Mouse (Mus musculus) liver, embryonic 13.5 days (tissue): ENCODE results near the gene Gm4792. TPM values are rescaled to one million over a fixed set of nuclear protein-coding genes. Genes with fewer than 3 reads are reported as not detected.

ENCODE experiments used
- ATAC-seq: fragments of 200-750 bp; cut with Nextera tagmentation; 2 replicates; pipeline ENCODE4 v1.8.0; 2017; ENCODE audit warnings: low read depth, mild to moderate bottlenecking, moderate number of reproducible peaks, moderate library complexity
- DNase-seq: peaks from one replicate; pipeline ENCODE4 v3.0.0; 2022
- H3K27ac ChIP-seq: fragments of 300-500 bp; sonication (generic); 2 replicates; pipeline ENCODE4 v1.5.1; 2015; ENCODE audit warnings: moderate library complexity, mild to moderate bottlenecking, inconsistent platforms
- H3K27me3 ChIP-seq: fragments of 300-500 bp; sonication (generic); 2 replicates; pipeline ENCODE4 v1.6.1; 2015; ENCODE audit warnings: mild to moderate bottlenecking, inconsistent platforms
- H3K36me3 ChIP-seq: fragments of 300-500 bp; sonication (generic); 2 replicates; pipeline ENCODE4 v1.6.1; 2015; ENCODE audit warnings: mild to moderate bottlenecking, inconsistent platforms
- H3K4me1 ChIP-seq: fragments of 300-500 bp; sonication (generic); replicated peaks from 2 replicates; pipeline ENCODE4 v1.6.1; 2015; ENCODE audit warnings: inconsistent platforms
- H3K4me2 ChIP-seq: fragments of 300-500 bp; sonication (generic); 2 replicates; pipeline ENCODE4 v1.6.1; 2015; ENCODE audit warnings: inconsistent platforms, mild to moderate bottlenecking, moderate library complexity
- H3K4me3 ChIP-seq: fragments of 300-500 bp; sonication (generic); replicated peaks from 2 replicates; pipeline ENCODE4 v1.5.1; 2015; ENCODE audit warnings: mild to moderate bottlenecking, inconsistent platforms
- H3K9ac ChIP-seq: fragments of 300-500 bp; sonication (generic); 2 replicates; pipeline ENCODE4 v1.6.1; 2015; ENCODE audit warnings: mild to moderate bottlenecking, inconsistent platforms
- H3K9me3 ChIP-seq: fragments of 300-500 bp; sonication (generic); replicated peaks from 2 replicates; pipeline ENCODE4 v1.6.1; 2016; ENCODE audit warnings: inconsistent platforms
- WGBS: fragments of 180-500 bp; shearing (Covaris S2); methylation state at CpG from one replicate; pipeline ENCODE4 v1.1.7; 2015; ENCODE audit not compliant: insufficient replicate concordance; 5-methylcytosine and 5-hydroxymethylcytosine counted together
- polyA plus RNA-seq: library from polyadenylated mRNA; unstranded; fragments of >200 nt; fragmentation: Nextera tagmentation; extraction: Ambion mirVana; gene quantifications from 2 replicates; pipeline ENCODE4 v1.2.1, GENCODE M21; 2015

Gene Gm4792
- polyA plus RNA-seq, 1 experiment from 2014 or later = not detected

DNA sequence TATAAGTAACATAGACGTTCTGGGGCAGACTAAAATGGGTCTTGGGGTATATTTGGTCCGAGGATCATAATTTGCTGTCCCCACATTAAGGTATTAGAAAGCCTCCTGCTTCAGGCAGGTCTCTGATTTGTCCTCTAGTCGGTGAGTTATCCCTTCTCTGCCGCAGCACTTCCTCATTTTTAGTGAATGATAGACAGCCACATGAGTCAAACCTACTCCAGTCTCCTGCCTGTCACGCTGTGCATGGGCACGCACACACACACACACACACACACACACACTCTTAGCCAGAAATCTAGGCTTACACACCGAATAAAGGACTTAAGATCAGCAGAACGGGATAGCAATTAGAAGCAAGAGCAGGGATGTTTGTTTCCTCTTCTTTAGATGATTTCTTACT, 34.8 kb upstream of the Gm4792 start:
- Histone ChIP-seq H3K36me3 (no peaks in the 10 kb centered on the region), H3K4me3 (no peak overlapping the region), H3K4me1 (no peaks in the 10 kb centered on the region), H3K27me3 (no peaks in the 10 kb centered on the region), H3K27ac (no peak overlapping the region), H3K4me2 (no peak overlapping the region), H3K9me3 (no peaks in the 10 kb centered on the region), H3K9ac (no peak overlapping the region)
- ATAC-seq = no peak
- DNase-seq = no peak
- WGBS = 29% methylated on average over 8 of the region's 8 CpGs

DNA sequence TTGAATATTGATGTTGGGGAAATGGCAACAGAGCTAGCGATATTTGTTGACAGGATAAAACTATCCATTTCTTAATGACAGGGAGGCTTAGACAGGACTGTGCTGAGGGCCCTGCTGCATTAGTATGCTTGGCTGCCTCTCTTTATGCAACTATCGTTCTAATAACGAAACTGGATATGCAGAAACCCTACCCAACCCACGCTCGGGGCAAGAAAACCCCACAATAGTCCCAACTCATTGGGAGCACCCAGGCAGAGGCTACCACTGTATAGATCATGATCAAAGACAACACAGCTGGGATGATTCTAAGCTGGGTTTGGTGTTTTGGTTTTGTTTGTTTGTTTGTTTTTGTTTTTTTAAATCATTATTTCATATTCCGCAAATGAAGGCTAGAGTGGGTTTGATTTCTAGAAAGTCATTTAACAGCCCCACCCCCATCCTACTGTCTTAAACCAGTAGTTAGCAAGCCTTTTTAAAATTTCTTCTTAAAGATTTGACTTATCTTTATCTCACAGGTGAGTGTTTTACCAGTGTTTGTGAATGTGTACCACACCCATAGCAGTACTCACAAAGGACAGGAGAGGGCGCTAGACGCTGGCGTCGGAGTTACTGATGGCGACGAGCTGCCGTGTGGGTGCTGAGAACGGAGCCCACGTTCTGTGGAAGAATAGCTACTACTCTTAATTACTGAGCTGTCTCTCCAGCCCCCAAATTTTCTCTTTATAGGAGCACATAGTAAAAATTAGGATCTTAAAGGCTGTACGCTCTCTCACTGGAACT, 34.0 kb upstream of the Gm4792 start:
- H3K4me3 ChIP-seq = no peak overlapping the region
- no peak overlapping the region for H3K27ac ChIP-seq
- 72% methylated on average over 16 of the region's 16 CpGs for WGBS
- no peaks in the 10 kb centered on the region for H3K4me1 ChIP-seq
- DNase-seq = no peak
- H3K9ac ChIP-seq = no peak overlapping the region
- no peaks in the 10 kb centered on the region for H3K36me3 ChIP-seq
- H3K27me3 ChIP-seq = no peaks in the 10 kb centered on the region
- no peak overlapping the region for H3K4me2 ChIP-seq
- no peak for ATAC-seq
- H3K9me3 ChIP-seq = no peaks in the 10 kb centered on the region

DNA sequence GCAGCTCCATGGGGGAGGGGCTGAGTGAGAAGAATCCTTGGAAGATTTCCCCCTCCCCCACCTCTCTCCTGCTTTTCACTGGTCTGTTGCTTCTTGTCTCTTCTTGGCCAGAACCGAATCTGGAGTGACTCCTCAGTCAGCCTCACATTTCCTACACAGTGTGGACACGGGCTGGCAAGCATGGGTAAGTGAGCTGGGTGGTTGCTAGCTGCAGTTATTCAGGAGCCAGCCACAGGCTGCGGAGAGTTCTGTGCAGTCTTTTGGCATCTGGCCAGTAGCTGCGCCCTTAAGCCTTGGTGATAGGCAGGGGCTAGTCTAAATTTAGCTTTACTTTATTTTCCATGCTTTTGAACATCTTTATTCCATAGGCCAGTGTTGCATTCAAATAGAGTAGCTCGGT, 31.5 kb upstream of the Gm4792 start:
- DNase-seq (no peak), ATAC-seq (no peak)
- H3K27ac ChIP-seq = no peak overlapping the region
- no peaks in the 10 kb centered on the region for H3K4me1 ChIP-seq
- H3K9me3 ChIP-seq = no peaks in the 10 kb centered on the region
- WGBS = 54% methylated on average over 5 of the region's 5 CpGs
- H3K36me3 ChIP-seq = no peaks in the 10 kb centered on the region
- no peaks in the 10 kb centered on the region for H3K27me3 ChIP-seq
- H3K4me2 ChIP-seq = no peak overlapping the region
- H3K9ac ChIP-seq = no peak overlapping the region
- H3K4me3 ChIP-seq = no peak overlapping the region

DNA sequence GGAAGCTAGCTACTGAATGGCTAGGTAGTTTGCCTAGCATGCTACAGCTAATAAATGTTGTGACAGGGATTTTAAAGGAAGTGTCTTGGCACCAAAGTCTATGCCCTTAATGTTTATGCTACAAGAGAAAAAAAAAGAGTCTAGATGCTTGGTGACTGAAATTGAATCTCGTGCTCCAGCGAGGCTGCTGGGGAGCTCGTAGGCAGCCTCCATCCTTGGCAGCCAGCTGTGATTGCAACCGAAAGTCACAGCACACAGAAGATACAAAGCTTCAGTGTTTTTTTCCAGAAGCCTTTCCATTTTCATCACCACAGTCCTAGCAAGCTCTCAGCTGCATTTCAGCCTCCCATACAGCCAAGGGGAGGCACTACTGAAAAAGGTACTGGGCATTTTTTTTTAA, 20.1 kb upstream of the Gm4792 start:
- Histone ChIP-seq H3K27ac (no peak overlapping the region), H3K27me3 (peaks cover 6% of the 10 kb centered on the region), H3K9me3 (no peaks in the 10 kb centered on the region), H3K4me2 (no peak overlapping the region), H3K4me3 (no peak overlapping the region), H3K4me1 (no peaks in the 10 kb centered on the region), H3K36me3 (no peaks in the 10 kb centered on the region), H3K9ac (no peak overlapping the region)
- WGBS = 66% methylated on average over 4 of the region's 4 CpGs
- DNase-seq = no peak
- no peak for ATAC-seq

DNA sequence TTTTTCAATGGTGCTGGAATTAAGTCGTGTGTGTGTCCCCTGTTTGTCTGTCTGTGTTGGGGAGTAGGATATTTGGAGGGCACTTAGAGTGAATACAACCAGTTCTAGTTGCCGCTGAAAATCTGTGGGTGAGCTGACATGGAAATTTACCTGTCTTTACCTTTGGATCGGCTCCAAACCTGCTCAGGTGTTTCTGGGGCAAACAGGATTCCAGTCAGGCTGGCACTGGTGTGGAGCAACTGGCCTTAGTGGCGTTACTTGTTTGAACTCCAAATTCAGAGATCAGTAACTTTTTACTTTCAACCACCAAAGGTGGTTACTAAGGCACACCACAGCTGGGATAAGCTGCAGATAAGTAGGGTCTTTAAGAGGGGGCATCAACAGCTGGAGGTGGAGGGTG, 14.6 kb upstream of the Gm4792 start:
- H3K36me3 ChIP-seq = no peaks in the 10 kb centered on the region
- H3K27me3 ChIP-seq = peaks cover 43% of the 10 kb centered on the region
- DNase-seq (no peak), ATAC-seq (no peak)
- H3K9ac ChIP-seq = no peak overlapping the region
- no peak overlapping the region for H3K4me2 ChIP-seq
- 61% methylated on average over 4 of the region's 4 CpGs for WGBS
- no peaks in the 10 kb centered on the region for H3K9me3 ChIP-seq
- no peak overlapping the region for H3K4me3 ChIP-seq
- no peak overlapping the region for H3K27ac ChIP-seq
- H3K4me1 ChIP-seq = 0 out of 2 replicates have a peak, but pooled peaks cover 9% of the 10 kb centered on the region

DNA sequence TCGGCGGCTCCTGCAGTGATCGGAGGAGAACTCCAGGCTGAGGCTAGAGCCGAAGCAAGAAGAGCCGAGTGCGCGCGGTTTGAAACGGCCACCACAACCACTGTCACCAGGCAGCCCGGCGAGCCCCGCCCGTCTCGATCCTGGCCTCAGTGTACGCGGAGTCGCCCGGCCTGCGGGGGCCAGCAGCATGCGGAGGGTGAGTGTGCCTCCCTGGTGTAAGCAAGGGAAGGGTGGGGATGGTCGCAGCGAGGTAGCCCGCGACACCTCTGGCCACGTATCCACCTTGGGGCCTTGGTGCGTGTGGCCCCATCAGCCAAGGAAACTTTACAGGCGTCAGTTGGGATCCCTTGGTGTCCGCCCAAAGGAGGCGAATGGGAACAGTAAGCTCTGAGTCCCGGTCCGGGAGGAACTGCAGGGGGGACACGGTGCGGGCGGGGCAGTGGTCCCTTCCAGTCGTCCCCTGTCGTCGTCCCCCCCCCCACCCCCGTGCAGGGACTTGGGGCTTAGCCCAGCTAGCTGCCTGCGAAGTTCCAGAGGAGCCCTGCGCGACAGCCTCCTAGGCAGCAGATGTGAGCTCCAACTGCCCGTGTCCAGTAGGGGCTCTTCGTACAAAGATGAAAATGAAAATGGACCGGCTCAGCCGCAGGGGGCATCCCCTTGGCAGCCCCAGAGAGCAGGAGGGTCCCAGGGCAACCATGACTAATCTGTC, 13.7 kb upstream of the Gm4792 start:
- H3K9me3 ChIP-seq = no peaks in the 10 kb centered on the region
- H3K27ac ChIP-seq = no peak overlapping the region
- H3K4me2 ChIP-seq = peak overlapping the region; percentile 65
- ATAC-seq (no peak; the same call in 1 of the 2 replicates), DNase-seq (no peak)
- H3K4me1 ChIP-seq = 0 out of 2 replicates have a peak, but pooled peaks cover 9% of the 10 kb centered on the region
- 2% methylated on average over 45 of the region's 45 CpGs for WGBS
- no peak overlapping the region for H3K9ac ChIP-seq
- H3K36me3 ChIP-seq = no peaks in the 10 kb centered on the region
- H3K27me3 ChIP-seq = peaks cover 43% of the 10 kb centered on the region
- peak overlapping the region; percentile 45 for H3K4me3 ChIP-seq

DNA sequence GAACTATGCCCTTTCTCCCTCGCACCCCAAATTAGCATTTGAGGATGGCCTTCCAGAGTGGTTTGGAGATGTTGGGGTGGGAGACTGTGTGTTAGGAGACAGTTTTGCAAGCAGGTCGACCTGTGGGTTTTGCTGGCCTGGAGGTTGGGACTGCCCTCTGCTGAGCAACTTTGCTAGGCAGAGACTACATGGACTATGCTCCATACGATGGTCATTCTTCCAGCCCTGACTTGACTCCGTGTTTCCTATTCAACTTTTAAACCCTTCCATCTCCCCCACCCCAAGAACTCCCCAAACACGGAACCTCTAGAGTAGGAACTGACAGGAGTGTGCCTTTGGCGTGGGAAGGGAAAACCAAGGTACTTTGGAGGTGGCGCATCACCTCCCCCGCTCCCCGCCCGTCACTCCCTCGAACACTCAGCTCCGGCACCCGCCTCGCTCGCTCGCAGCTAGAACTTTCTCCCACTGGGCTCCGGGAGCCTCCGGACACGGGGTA, 13.1 kb upstream of the Gm4792 start, which contains the start of gene Tmcc3:
Tmcc3 (plus strand) TSS at position 439 of the 496 bp plus-strand sequence.
- H3K4me2 ChIP-seq = peak within 1 kb of the TSS; percentile 65
- peaks cover 43% of the 10 kb centered on the region for H3K27me3 ChIP-seq
- H3K9ac ChIP-seq = no peak within 1 kb of the TSS
- 3% methylated on average over 19 of the region's 19 CpGs for WGBS
- DNase-seq = no peak
- H3K9me3 ChIP-seq = no peaks in the 10 kb centered on the region
- H3K36me3 ChIP-seq = no peaks in the 10 kb centered on the region
- H3K27ac ChIP-seq = no peak within 1 kb of the TSS
- no peak for ATAC-seq
- H3K4me1 ChIP-seq = 0 out of 2 replicates have a peak, but pooled peaks cover 9% of the 10 kb centered on the region
- H3K4me3 ChIP-seq = peak within 1 kb of the TSS; percentile 45

DNA sequence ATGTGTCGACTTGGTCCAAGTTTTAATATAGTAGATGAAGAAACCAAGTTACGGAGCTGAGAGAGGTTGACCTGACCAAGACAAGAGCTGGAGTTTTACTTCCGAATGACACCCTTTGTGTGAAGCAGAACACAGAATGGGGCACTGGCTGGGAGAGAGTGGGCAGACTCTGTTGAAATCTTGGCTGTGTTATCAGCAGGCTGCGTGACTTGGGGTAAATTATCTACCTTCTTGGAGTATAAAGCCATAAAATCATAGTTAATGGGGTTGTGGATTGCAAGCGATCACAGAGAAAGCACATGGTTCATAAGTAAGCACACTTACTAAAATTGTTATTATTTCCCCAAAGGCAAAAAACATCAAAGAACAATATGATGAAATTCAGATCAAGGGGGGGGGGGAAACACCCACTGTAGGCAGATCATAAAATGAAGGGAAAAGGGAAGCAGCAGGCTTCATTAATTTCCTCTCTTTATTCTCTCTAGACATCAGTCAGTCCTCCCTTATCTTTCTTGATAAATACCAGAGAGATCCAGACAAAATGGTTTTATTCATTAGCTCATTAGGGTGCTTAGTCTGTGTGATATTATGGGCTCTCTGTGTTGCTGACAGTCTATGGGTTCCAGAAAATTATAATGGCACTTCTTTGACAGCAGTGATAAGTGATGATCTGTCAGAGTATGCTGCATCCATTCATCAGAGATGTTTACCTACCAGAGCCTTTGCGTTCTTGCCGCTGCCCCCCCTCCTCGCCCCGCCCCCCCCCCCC, 12.2 kb upstream of the Gm4792 start:
- WGBS = 37% methylated on average over 9 of the region's 9 CpGs
- no peak for ATAC-seq

DNA sequence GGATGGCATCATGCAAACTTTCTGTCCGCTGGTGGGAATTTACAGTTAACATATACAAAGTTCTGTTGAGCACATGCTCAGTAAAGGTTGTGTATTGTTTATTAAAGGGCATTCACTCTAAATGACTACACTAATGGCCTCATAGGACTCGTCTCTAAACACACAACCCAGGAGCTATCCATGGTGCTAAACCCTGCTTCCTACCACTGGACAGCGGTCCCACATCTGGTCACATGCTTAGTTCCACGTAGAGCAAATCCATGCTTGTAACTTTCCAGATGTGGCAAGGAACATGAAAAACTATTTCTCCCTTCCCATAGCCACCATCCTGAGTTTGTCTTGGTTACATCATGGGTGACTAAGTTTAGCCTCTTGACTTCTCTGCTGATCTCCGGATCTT, 7.0 kb upstream of the Gm4792 start:
- Histone ChIP-seq H3K9me3 (no peaks in the 10 kb centered on the region), H3K36me3 (no peaks in the 10 kb centered on the region), H3K9ac (no peak overlapping the region), H3K27me3 (peaks cover 7% of the 10 kb centered on the region), H3K4me3 (no peak overlapping the region), H3K27ac (no peak overlapping the region), H3K4me1 (no peaks in the 10 kb centered on the region), H3K4me2 (no peak overlapping the region)
- ATAC-seq (no peak), DNase-seq (peak; percentile 4)
- WGBS = 50% methylated on average over 5 of the region's 5 CpGs

More for the DNA sequence above, 12.2 kb upstream of the Gm4792 start:
- Histone ChIP-seq H3K9me3 (no peaks in the 10 kb centered on the region), H3K27me3 (peaks cover 43% of the 10 kb centered on the region), H3K4me2 (no peak overlapping the region), H3K4me1 (0 out of 2 replicates have a peak, but pooled peaks cover 9% of the 10 kb centered on the region), H3K9ac (no peak overlapping the region), H3K4me3 (no peak overlapping the region), H3K36me3 (no peaks in the 10 kb centered on the region), H3K27ac (no peak overlapping the region)
- no peak for DNase-seq

DNA sequence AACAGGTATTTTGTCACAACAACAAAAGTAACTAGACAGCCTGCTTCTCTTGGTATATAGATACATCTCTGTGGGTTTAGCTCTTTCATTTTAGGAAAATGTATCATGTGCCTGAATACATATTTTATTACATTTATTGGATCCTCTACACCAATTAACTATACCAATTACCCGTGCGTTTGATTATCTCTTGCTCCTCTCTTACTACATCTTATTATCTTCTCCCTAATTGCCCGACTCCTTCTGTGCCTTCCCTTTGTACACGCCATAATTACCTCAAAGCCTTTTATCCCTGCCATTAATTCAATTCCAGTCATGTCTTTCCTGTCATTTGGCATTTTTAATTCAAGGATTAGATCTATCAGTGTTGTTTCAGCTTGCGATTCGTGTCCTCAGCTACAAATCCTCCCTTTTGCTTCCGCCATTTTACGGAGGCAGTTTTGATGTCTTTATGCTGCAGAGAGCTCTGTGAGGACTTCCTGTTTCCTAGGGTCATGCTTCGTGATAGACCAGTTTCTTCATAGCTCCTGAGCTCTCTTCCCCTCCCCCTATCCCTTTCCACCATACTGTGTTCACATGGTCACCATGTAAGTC, 5.7 kb upstream of the Gm4792 start:
- Histone ChIP-seq H3K27me3 (no peaks in the 10 kb centered on the region), H3K9ac (no peak overlapping the region), H3K27ac (no peak overlapping the region), H3K4me2 (no peak overlapping the region), H3K4me1 (no peaks in the 10 kb centered on the region), H3K9me3 (no peaks in the 10 kb centered on the region), H3K4me3 (no peak overlapping the region), H3K36me3 (no peaks in the 10 kb centered on the region)
- no peak for ATAC-seq
- no peak for DNase-seq
- WGBS = 65% methylated on average over 9 of the region's 9 CpGs

DNA sequence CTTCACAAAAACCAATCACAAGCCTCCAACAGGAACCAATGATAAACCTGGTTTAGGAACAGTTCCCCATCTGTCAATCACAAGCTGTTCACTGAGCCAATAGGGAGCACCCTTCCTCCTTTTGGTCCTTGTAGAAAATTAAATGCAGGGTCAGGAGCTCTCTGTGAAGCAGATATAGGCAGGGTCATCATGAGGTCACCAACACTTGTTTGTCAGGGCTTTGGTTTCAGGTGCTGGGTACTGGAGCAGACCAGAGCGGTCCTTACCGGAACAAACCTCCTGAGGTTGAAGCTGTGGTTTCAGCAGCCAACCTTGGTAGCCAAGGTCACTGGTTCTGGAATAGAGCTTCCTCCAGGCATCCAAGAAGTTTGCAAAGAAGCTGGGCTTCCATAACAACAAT, 798 bp upstream of the Gm4792 start:
- Histone ChIP-seq H3K36me3 (no peaks in the 10 kb centered on the region), H3K4me1 (no peaks in the 10 kb centered on the region), H3K9ac (no peak overlapping the region), H3K4me2 (no peak overlapping the region), H3K27ac (no peak overlapping the region), H3K4me3 (no peak overlapping the region), H3K9me3 (no peaks in the 10 kb centered on the region), H3K27me3 (peaks cover 8% of the 10 kb centered on the region)
- ATAC-seq (no peak), DNase-seq (no peak)
- WGBS = 76% methylated on average over 2 of the region's 2 CpGs
